Mouse (Mus musculus): Measurements from ENCODE around the gene Serpinb7. TPM values are rescaled to one million over a fixed set of nuclear protein-coding genes. Genes with fewer than 3 reads are reported as not detected.

Gene Serpinb7
- total RNA-seq (2012; rRNA removed), result not detected in 2 replicates

DNA sequence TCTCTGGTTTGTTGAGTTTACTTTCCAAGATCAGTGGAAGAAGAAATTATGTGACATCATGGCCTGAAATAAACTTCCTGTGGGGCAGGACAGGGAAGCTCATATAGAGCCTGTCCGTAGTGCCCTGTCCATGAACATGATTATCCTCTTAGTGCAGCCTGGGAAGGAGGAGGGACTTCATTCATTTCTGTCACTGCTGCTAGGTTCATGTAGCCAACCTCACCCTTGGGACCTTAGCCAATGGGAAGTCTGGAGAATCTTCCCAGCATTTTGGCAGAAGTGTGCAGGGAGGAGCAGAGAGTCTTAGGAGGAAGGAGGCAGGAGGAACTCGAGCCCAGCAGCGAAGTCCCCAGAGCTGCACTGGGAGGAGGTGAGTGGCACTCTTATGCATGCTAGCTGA lies at the start of gene Serpinb7:
TSS of gene Serpinb7 (plus strand) at position 301 of the 400 bp plus-strand sequence.
- in situ Hi-C loops (cut with MboI; ENCODE audit: low sequenced_read_pairs in 2 of 2, unreplicated experiment in 2 of 2), result no loop called here
- no peak for TF ChIP-seq MAFK (IDR thresholded peaks at IDR 0.05; ENCODE audit: insufficient read depth, low read depth, low read length)
- TF ChIP-seq ZNF384 (IDR thresholded peaks at IDR 0.05; ENCODE audit: low read depth, low read length), result no peak
- no peak for TF ChIP-seq ZC3H11A (IDR thresholded peaks at IDR 0.05; ENCODE audit: borderline replicate concordance, low read depth, low read length)
- TF ChIP-seq HCFC1 (IDR thresholded peaks at IDR 0.05; ENCODE audit: borderline replicate concordance, insufficient read depth, low read length), result no peak
- TF ChIP-seq CHD2 (IDR thresholded peaks at IDR 0.05; ENCODE audit: low read depth, low read length), result no peak
- Histone ChIP-seq H3K4me3 (ENCODE audit: insufficient read depth in 1 of 2, low read depth in 1 of 2, low read length in 2 of 2, poor library complexity in 1 of 2, severe bottlenecking in 1 of 2) (no peak within 1 kb of the TSS), H3K9ac (ENCODE audit: insufficient read depth, low read depth, low read length, poor library complexity, severe bottlenecking) (no peak within 1 kb of the TSS), H3K36me3 (ENCODE audit: control insufficient read depth, insufficient read depth, low read length, poor library complexity, severe bottlenecking) (no peaks in the 10 kb centered on the region), H3K9me3 (ENCODE audit: control insufficient read depth, insufficient read depth, low read depth, low read length) (no peaks in the 10 kb centered on the region), H3K27ac (ENCODE audit: insufficient read depth, low read depth, low read length, poor library complexity, severe bottlenecking) (no peak within 1 kb of the TSS), H3K4me1 (ENCODE audit: control insufficient read depth in 2 of 2, insufficient read depth in 2 of 2, low read length in 2 of 2, poor library complexity in 1 of 2) (no peaks in the 10 kb centered on the region)
- DNase-seq (ENCODE audit: low read depth, low spot score), result no peak

DNA sequence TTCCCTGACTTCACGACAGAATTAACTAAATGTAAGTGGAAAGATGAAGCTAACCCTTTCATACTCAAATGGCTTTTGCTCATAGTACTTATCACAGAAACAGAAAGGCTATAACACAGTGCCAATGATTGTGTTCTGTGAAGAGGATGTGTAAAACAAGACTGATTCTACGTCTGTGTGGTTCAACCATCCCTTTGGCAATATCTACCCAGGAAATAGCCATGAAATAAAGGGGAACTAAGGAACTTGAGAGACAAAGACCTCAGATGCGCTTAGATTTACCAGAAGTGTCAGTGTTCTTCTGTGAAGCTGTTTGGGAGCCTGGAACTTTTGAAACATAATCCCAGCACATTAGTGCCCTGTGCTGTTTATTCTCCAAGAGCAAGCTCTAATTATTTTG lies 49.1 kb upstream of the Serpinb7 start:
- in situ Hi-C loops (cut with MboI; ENCODE audit: low sequenced_read_pairs in 2 of 2, unreplicated experiment in 2 of 2), result no loop called here
- Histone ChIP-seq H3K27ac (ENCODE audit: insufficient read depth, low read depth, low read length, poor library complexity, severe bottlenecking) (no peak overlapping the region), H3K9me3 (ENCODE audit: control insufficient read depth, insufficient read depth, low read depth, low read length) (no peaks in the 10 kb centered on the region), H3K4me1 (ENCODE audit: control insufficient read depth in 2 of 2, insufficient read depth in 2 of 2, low read length in 2 of 2, poor library complexity in 1 of 2) (no peaks in the 10 kb centered on the region), H3K9ac (ENCODE audit: insufficient read depth, low read depth, low read length, poor library complexity, severe bottlenecking) (no peak overlapping the region), H3K4me3 (ENCODE audit: insufficient read depth in 1 of 2, low read depth in 1 of 2, low read length in 2 of 2, poor library complexity in 1 of 2, severe bottlenecking in 1 of 2) (no peak overlapping the region), H3K36me3 (ENCODE audit: control insufficient read depth, insufficient read depth, low read length, poor library complexity, severe bottlenecking) (no peaks in the 10 kb centered on the region)
- TF ChIP-seq CHD2 (IDR thresholded peaks at IDR 0.05; ENCODE audit: low read depth, low read length) (no peak), ZC3H11A (IDR thresholded peaks at IDR 0.05; ENCODE audit: borderline replicate concordance, low read depth, low read length) (no peak), MAFK (IDR thresholded peaks at IDR 0.05; ENCODE audit: insufficient read depth, low read depth, low read length) (no peak), ZNF384 (IDR thresholded peaks at IDR 0.05; ENCODE audit: low read depth, low read length) (no peak), HCFC1 (IDR thresholded peaks at IDR 0.05; ENCODE audit: borderline replicate concordance, insufficient read depth, low read length) (no peak)
- DNase-seq (ENCODE audit: low read depth, low spot score), result no peak

DNA sequence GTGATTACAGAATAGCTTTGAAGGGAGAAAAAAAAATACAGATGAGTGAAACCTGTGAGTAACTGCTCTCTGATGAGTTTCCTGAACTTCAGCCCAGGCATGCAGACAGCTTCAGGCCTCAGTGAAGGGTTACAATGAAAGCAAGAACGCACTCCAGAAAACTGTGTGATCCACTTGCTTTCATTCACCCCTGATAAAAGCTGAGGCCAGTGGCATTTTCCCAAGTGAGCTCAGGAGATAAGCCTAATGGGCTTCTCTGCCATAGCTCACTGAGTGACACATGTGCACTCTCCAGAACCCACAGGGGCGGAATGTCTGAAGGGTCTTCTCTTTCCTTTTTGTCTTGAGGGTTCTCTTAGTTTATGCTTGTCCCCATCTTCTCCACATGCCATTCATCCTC lies 48.3 kb upstream of the Serpinb7 start:
- DNase-seq (ENCODE audit: low read depth, low spot score), result no peak
- Histone ChIP-seq H3K27ac (ENCODE audit: insufficient read depth, low read depth, low read length, poor library complexity, severe bottlenecking) (no peak overlapping the region), H3K36me3 (ENCODE audit: control insufficient read depth, insufficient read depth, low read length, poor library complexity, severe bottlenecking) (no peaks in the 10 kb centered on the region), H3K9me3 (ENCODE audit: control insufficient read depth, insufficient read depth, low read depth, low read length) (no peaks in the 10 kb centered on the region), H3K4me1 (ENCODE audit: control insufficient read depth in 2 of 2, insufficient read depth in 2 of 2, low read length in 2 of 2, poor library complexity in 1 of 2) (no peaks in the 10 kb centered on the region), H3K4me3 (ENCODE audit: insufficient read depth in 1 of 2, low read depth in 1 of 2, low read length in 2 of 2, poor library complexity in 1 of 2, severe bottlenecking in 1 of 2) (no peak overlapping the region), H3K9ac (ENCODE audit: insufficient read depth, low read depth, low read length, poor library complexity, severe bottlenecking) (no peak overlapping the region)
- TF ChIP-seq MAFK (IDR thresholded peaks at IDR 0.05; ENCODE audit: insufficient read depth, low read depth, low read length), result no peak
- TF ChIP-seq HCFC1 (IDR thresholded peaks at IDR 0.05; ENCODE audit: borderline replicate concordance, insufficient read depth, low read length), result no peak
- in situ Hi-C loops (cut with MboI; ENCODE audit: low sequenced_read_pairs in 2 of 2, unreplicated experiment in 2 of 2), result no loop called here

DNA sequence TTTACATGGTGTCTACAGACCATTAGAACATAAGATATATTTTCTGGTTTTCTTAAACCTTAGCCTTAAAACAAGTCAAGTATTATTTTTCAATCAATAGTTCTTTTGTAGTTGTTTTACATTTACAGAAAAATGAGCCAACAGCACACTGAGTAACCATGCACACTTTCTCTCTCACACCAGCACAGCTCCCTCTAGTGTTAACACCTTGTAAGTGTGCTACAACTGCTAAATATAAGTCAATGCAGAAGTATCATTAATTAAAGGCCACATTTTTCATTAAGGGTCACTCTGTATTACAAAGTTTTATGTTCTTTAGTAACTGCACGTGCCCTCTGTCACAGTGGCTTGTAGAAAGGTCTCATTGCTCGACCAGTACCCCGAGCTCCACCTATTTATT lies 46.4 kb upstream of the Serpinb7 start:
- DNase-seq (ENCODE audit: low read depth, low spot score), result peak; percentile 11
- H3K9ac ChIP-seq (ENCODE audit: insufficient read depth, low read depth, low read length, poor library complexity, severe bottlenecking), result no peak overlapping the region

DNA sequence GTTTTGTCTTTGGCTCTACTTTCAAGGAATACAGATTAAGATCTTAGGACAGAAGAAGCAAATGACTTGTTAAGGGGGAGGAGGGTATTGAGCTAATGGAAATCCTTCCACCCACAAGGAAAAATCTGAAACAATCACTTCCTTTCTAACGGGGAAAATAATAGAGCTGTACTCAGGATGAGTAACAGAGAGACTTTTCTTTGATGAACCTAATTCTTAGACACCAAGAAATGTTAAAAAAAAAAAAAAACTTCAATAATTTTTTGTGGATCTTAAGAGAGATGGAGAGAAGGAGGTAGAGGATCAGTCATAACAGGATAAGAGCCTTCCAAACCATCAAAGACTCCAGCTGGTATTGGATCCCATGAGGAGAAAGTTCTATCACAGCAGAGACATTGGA lies 38.6 kb upstream of the Serpinb7 start, which contains the start of gene Serpinb11:
TSS of gene Serpinb11 (plus strand) at position 301 of the 400 bp plus-strand sequence.
- Histone ChIP-seq H3K9me3 (ENCODE audit: control insufficient read depth, insufficient read depth, low read depth, low read length) (no peaks in the 10 kb centered on the region), H3K4me1 (ENCODE audit: control insufficient read depth in 2 of 2, insufficient read depth in 2 of 2, low read length in 2 of 2, poor library complexity in 1 of 2) (no peaks in the 10 kb centered on the region), H3K27ac (ENCODE audit: insufficient read depth, low read depth, low read length, poor library complexity, severe bottlenecking) (no peak within 1 kb of the TSS), H3K4me3 (ENCODE audit: insufficient read depth in 1 of 2, low read depth in 1 of 2, low read length in 2 of 2, poor library complexity in 1 of 2, severe bottlenecking in 1 of 2) (no peak within 1 kb of the TSS), H3K9ac (ENCODE audit: insufficient read depth, low read depth, low read length, poor library complexity, severe bottlenecking) (no peak within 1 kb of the TSS), H3K36me3 (ENCODE audit: control insufficient read depth, insufficient read depth, low read length, poor library complexity, severe bottlenecking) (no peaks in the 10 kb centered on the region)
- DNase-seq (ENCODE audit: low read depth, low spot score), result no peak
- in situ Hi-C loops (cut with MboI; ENCODE audit: low sequenced_read_pairs in 2 of 2, unreplicated experiment in 2 of 2), result no loop called here
- TF ChIP-seq ZC3H11A (IDR thresholded peaks at IDR 0.05; ENCODE audit: borderline replicate concordance, low read depth, low read length) (no peak), HCFC1 (IDR thresholded peaks at IDR 0.05; ENCODE audit: borderline replicate concordance, insufficient read depth, low read length) (no peak), CHD2 (IDR thresholded peaks at IDR 0.05; ENCODE audit: low read depth, low read length) (no peak), MAFK (IDR thresholded peaks at IDR 0.05; ENCODE audit: insufficient read depth, low read depth, low read length) (no peak), ZNF384 (IDR thresholded peaks at IDR 0.05; ENCODE audit: low read depth, low read length) (no peak)

More for the DNA sequence above, 46.4 kb upstream of the Serpinb7 start:
- H3K9me3 ChIP-seq (ENCODE audit: control insufficient read depth, insufficient read depth, low read depth, low read length), result no peaks in the 10 kb centered on the region
- no peak overlapping the region for H3K27ac ChIP-seq (ENCODE audit: insufficient read depth, low read depth, low read length, poor library complexity, severe bottlenecking)
- H3K4me1 ChIP-seq (ENCODE audit: control insufficient read depth in 2 of 2, insufficient read depth in 2 of 2, low read length in 2 of 2, poor library complexity in 1 of 2), result no peaks in the 10 kb centered on the region
- no peak overlapping the region for H3K4me3 ChIP-seq (ENCODE audit: insufficient read depth in 1 of 2, low read depth in 1 of 2, low read length in 2 of 2, poor library complexity in 1 of 2, severe bottlenecking in 1 of 2)
- TF ChIP-seq HCFC1 (IDR thresholded peaks at IDR 0.05; ENCODE audit: borderline replicate concordance, insufficient read depth, low read length) (no peak), ZC3H11A (IDR thresholded peaks at IDR 0.05; ENCODE audit: borderline replicate concordance, low read depth, low read length) (no peak)
- H3K36me3 ChIP-seq (ENCODE audit: control insufficient read depth, insufficient read depth, low read length, poor library complexity, severe bottlenecking), result no peaks in the 10 kb centered on the region
- in situ Hi-C loops (cut with MboI; ENCODE audit: low sequenced_read_pairs in 2 of 2, unreplicated experiment in 2 of 2), result no loop called here
